In the genomic region with DNA sequence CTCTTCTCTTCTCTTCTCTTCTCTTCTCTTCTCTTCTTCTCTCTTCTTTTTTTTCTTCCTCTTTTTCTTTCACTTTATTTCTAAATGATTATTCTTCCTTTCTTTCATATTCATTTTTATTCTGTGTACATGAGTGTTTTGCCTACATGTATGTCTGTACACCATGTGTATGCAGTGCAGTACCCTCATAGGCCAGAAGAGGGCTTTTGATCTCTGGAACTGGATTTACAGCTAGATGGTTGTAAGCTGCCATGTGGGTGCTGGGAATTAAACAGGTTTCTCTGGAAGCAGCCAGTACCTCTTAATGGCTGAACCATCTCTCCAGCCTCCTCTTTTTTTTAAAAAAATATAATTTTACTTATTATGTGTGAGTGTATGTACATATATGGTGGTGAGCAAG, we compare ENCODE assay signal across 9 mouse cellular contexts. TPM values are rescaled to one million over a fixed set of nuclear protein-coding genes. Genes with fewer than 3 reads are reported as not detected.
DNase-seq lines count a peak whose midpoint lies in the region; ATAC-seq and TF ChIP-seq lines count a peak whose summit lies in the region.
"Had no signal": no experiment of that assay in that cellular context is flagged by ENCODE, and none has a peak within 500 bp of the region (broad histone marks: within the 10 kb centered on the region; RNA-seq: fewer than 3 reads in every experiment).

No protein-coding gene starts in this region.

- H3K27me3 ChIP-seq in kidney, postnatal 0 days (ENCODE audit: insufficient read depth, low read length), result no peaks in the 10 kb centered on the region
- no peaks in the 10 kb centered on the region for H3K27me3 ChIP-seq in kidney, embryonic 14.5 days (ENCODE audit: control insufficient read depth, insufficient read depth, low read length)
- no peaks in the 10 kb centered on the region for H3K27me3 ChIP-seq in G1E (ENCODE audit: insufficient read depth, low read length)
- H3K27me3 ChIP-seq in lung, postnatal 0 days (replicated peaks; ENCODE audit: insufficient read depth, low read length), result no peaks in the 10 kb centered on the region
- H3K27me3 ChIP-seq in forebrain, embryonic 13.5 days, result no peaks in the 10 kb centered on the region
- H3K27me3 ChIP-seq: limb, embryonic 12.5 days had no signal

- no peaks in the 10 kb centered on the region for H3K9me3 ChIP-seq in kidney, postnatal 0 days (replicated peaks; ENCODE audit: low read length)
- H3K9me3 ChIP-seq in kidney, embryonic 14.5 days (ENCODE audit: control insufficient read depth, low read length), result no peaks in the 10 kb centered on the region; the same call in 1 of the 2 replicates
- H3K9me3 ChIP-seq in G1E (replicated peaks), result no peaks in the 10 kb centered on the region
- H3K9me3 ChIP-seq in lung, postnatal 0 days (ENCODE audit: low read length), result no peaks in the 10 kb centered on the region
- H3K9me3 ChIP-seq in forebrain, embryonic 13.5 days (replicated peaks), result no peaks in the 10 kb centered on the region
- H3K9me3 ChIP-seq: limb, embryonic 12.5 days had no signal

- no peak for TF ChIP-seq EP300 in lung, postnatal 0 days (IDR thresholded peaks at IDR 0.05)

- H3K27ac ChIP-seq in kidney, postnatal 0 days, result no peak overlapping the region
- H3K27ac ChIP-seq in kidney, embryonic 14.5 days (ENCODE audit: low read depth, low read length), result no peak overlapping the region
- no peak overlapping the region for H3K27ac ChIP-seq in lung, postnatal 0 days (ENCODE audit: low read length)
- H3K27ac ChIP-seq in forebrain, embryonic 13.5 days, result no peak overlapping the region
- H3K27ac ChIP-seq: limb, embryonic 12.5 days had no signal

- peak; percentile 50; the same call in 1 of the 2 replicates for TF ChIP-seq CTCF in kidney, postnatal 0 days (IDR thresholded peaks at IDR 0.05; ENCODE audit: low read depth)
- peak; percentile 48; the same call in 1 of the 2 replicates for TF ChIP-seq CTCF in G1E (IDR thresholded peaks at IDR 0.05; ENCODE audit: low read depth, low read length)
- peak; percentile 61 for TF ChIP-seq CTCF in lung, postnatal 0 days (IDR thresholded peaks at IDR 0.05)

- H3K4me3 ChIP-seq in kidney, postnatal 0 days (replicated peaks; ENCODE audit: low read depth, low read length), result no peak overlapping the region
- no peak overlapping the region for H3K4me3 ChIP-seq in kidney, embryonic 14.5 days (ENCODE audit: low read length)
- H3K4me3 ChIP-seq in G1E (ENCODE audit: low read depth, low read length), result no peak overlapping the region
- no peak overlapping the region for H3K4me3 ChIP-seq in lung, postnatal 0 days (ENCODE audit: low read depth, low read length)
- H3K4me3 ChIP-seq in forebrain, embryonic 13.5 days, result no peak overlapping the region
- H3K4me3 ChIP-seq: limb, embryonic 12.5 days had no signal

- no peaks in the 10 kb centered on the region for H3K36me3 ChIP-seq in kidney, postnatal 0 days (ENCODE audit: insufficient read depth, low read length)
- no peaks in the 10 kb centered on the region for H3K36me3 ChIP-seq in kidney, embryonic 14.5 days (ENCODE audit: control insufficient read depth, insufficient read depth, low read length)
- H3K36me3 ChIP-seq in G1E (replicated peaks), result peaks cover 11% of the 10 kb centered on the region
- no peaks in the 10 kb centered on the region for H3K36me3 ChIP-seq in lung, postnatal 0 days (ENCODE audit: insufficient read depth, low read length)
- H3K36me3 ChIP-seq in forebrain, embryonic 13.5 days (ENCODE audit: poor library complexity, severe bottlenecking), result no peaks in the 10 kb centered on the region
- H3K36me3 ChIP-seq: limb, embryonic 12.5 days had no signal

- peaks cover 8% of the 10 kb centered on the region; the same call in 1 of the 2 replicates for H3K4me1 ChIP-seq in kidney, postnatal 0 days (replicated peaks; ENCODE audit: insufficient read depth, low read length)
- H3K4me1 ChIP-seq in kidney, embryonic 14.5 days (ENCODE audit: control insufficient read depth, insufficient read depth, low read length), result no peaks in the 10 kb centered on the region
- H3K4me1 ChIP-seq in G1E (ENCODE audit: insufficient read depth, low read depth, low read length), result peaks cover 29% of the 10 kb centered on the region
- no peaks in the 10 kb centered on the region for H3K4me1 ChIP-seq in lung, postnatal 0 days (ENCODE audit: insufficient read depth, low read depth, low read length)
- peaks cover 25% of the 10 kb centered on the region for H3K4me1 ChIP-seq in forebrain, embryonic 13.5 days

- no peak for ATAC-seq in kidney, postnatal 0 days (replicated peaks; ENCODE audit: low FRiP score, low read depth)
- ATAC-seq in kidney, embryonic 14.5 days (ENCODE audit: low FRiP score, low TSS enrichment), result no peak
- no peak for ATAC-seq in G1E (ENCODE audit: extremely low read depth, insufficient number of reproducible peaks, low FRiP score, poor library complexity, severe bottlenecking)
- ATAC-seq in lung, postnatal 0 days, result no peak
- no peak for ATAC-seq in forebrain, embryonic 13.5 days

- peak; percentile 21 for DNase-seq in kidney, postnatal 0 days (ENCODE audit: low spot score)
- no peak for DNase-seq in G1E (ENCODE audit: low spot score)
- DNase-seq in c-Kit-positive CD71-negative TER-119-negative erythroid progenitor cells, embryonic 14.5 days (ENCODE audit: low read depth), result peak; percentile 62
- DNase-seq in lung, postnatal 0 days (ENCODE audit: low spot score), result peak; percentile 19
- DNase-seq in thymus, postnatal 36 days, result peak; percentile 39 to 54
- no peak for DNase-seq in left cerebral cortex, adult 8-10 months (ENCODE audit: low spot score in 2 of 2)

- H3K9ac ChIP-seq in kidney, postnatal 0 days (ENCODE audit: low read depth, low read length), result no peak overlapping the region
- H3K9ac ChIP-seq in kidney, embryonic 14.5 days (ENCODE audit: low read depth, low read length), result no peak overlapping the region
- no peak overlapping the region for H3K9ac ChIP-seq in lung, postnatal 0 days (replicated peaks; ENCODE audit: low read depth)
- no peak overlapping the region for H3K9ac ChIP-seq in forebrain, embryonic 13.5 days
- H3K9ac ChIP-seq: limb, embryonic 12.5 days had no signal

- no peak overlapping the region for H3K4me2 ChIP-seq in kidney, postnatal 0 days (ENCODE audit: low read length)
- H3K4me2 ChIP-seq in kidney, embryonic 14.5 days (replicated peaks; ENCODE audit: low read depth, low read length), result no peak overlapping the region
- no peak overlapping the region for H3K4me2 ChIP-seq in lung, postnatal 0 days (replicated peaks; ENCODE audit: low read depth, low read length)
- H3K4me2 ChIP-seq in forebrain, embryonic 13.5 days, result no peak overlapping the region
- H3K4me2 ChIP-seq: limb, embryonic 12.5 days had no signal

RNA-seq across cellular contexts. Expression of gene Ccdc171, which starts 2.6 kb away (rescaled TPM):
- 2.4 and 2.5 TPM in 2 replicates for polyA plus RNA-seq in kidney, postnatal 0 days (2015; fragmentation: Nextera tagmentation; extraction: Ambion mirVana)
- polyA plus RNA-seq in kidney, embryonic 14.5 days (2014; fragmentation: Nextera tagmentation; extraction: Ambion mirVana), result 2.9 and 3.9 TPM in 2 replicates
- total RNA-seq in G1E (2014; fragmentation: Nextera tagmentation) (10.7 and 15.0 TPM in 2 replicates), G1E (2017) (5.6 and 7.8 TPM in 2 replicates)
- 1.4 and 1.8 TPM in 2 replicates for polyA plus RNA-seq in G1E (2012)
- 2.0 and 3.3 TPM in 2 replicates for polyA plus RNA-seq in lung, postnatal 0 days (2015; fragmentation: Nextera tagmentation; extraction: Ambion mirVana)
- polyA plus RNA-seq in forebrain, embryonic 13.5 days (2015; fragmentation: Nextera tagmentation; extraction: Ambion mirVana), result 5.5 and 5.7 TPM in 2 replicates
- 1 to 10 TPM; 3.8 to 4.5 (median 3.8) TPM for total RNA-seq in left cerebral cortex, adult 8-10 months (2022)

RNA-seq across cellular contexts. Expression of gene Psip1, which starts 41.7 kb away (rescaled TPM):
- 104 and 105 TPM in 2 replicates for polyA plus RNA-seq in kidney, postnatal 0 days (2015; fragmentation: Nextera tagmentation; extraction: Ambion mirVana)
- polyA plus RNA-seq in kidney, embryonic 14.5 days (2014; fragmentation: Nextera tagmentation; extraction: Ambion mirVana), result 202 and 215 TPM in 2 replicates
- total RNA-seq in G1E (2014; fragmentation: Nextera tagmentation), result 252 and 284 TPM in 2 replicates
- 132 and 170 TPM in 2 replicates for total RNA-seq in G1E (2017)
- 67.3 and 85.9 TPM in 2 replicates for polyA plus RNA-seq in G1E (2012)
- 38.1 and 44.2 TPM in 2 replicates for polyA plus RNA-seq in lung, postnatal 0 days (2015; fragmentation: Nextera tagmentation; extraction: Ambion mirVana)
- polyA plus RNA-seq in forebrain, embryonic 13.5 days (2015; fragmentation: Nextera tagmentation; extraction: Ambion mirVana), result 345 and 371 TPM in 2 replicates
- 100 to 1,000 TPM; 206 to 215 (median 209) TPM for total RNA-seq in left cerebral cortex, adult 8-10 months (2022)

Comparison
In these comparisons a context has a peak if more than half of its experiments do, and no peak if none do; other contexts are left out.
1. DNase-seq: peak in kidney, postnatal 0 days (single experiment), c-Kit-positive CD71-negative TER-119-negative erythroid progenitor cells, embryonic 14.5 days (single experiment), lung, postnatal 0 days (single experiment) and thymus, postnatal 36 days (2 of 2); none in G1E (single experiment) and left cerebral cortex, adult 8-10 months (0 of 2).
2. Peak in every context shown above with its lines, with median percentiles within 50 percentile points of each other: CTCF ChIP-seq.